Mouse (Mus musculus) bone marrow macrophage, adult 2 months (primary cell): ENCODE data around the gene C2cd5.

Experiments used
- CTCF ChIP-seq: IDR thresholded peaks from 2 replicates; pipeline ENCODE4 v1.5.1; 2012; ENCODE audit warnings: low read depth, mild to moderate bottlenecking, low read length, moderate library complexity
- POLR2A ChIP-seq: IDR thresholded peaks from 2 replicates; pipeline ENCODE4 v1.6.1; 2012; ENCODE audit warnings: mild to moderate bottlenecking, low read depth, low read length, borderline replicate concordance

DNA sequence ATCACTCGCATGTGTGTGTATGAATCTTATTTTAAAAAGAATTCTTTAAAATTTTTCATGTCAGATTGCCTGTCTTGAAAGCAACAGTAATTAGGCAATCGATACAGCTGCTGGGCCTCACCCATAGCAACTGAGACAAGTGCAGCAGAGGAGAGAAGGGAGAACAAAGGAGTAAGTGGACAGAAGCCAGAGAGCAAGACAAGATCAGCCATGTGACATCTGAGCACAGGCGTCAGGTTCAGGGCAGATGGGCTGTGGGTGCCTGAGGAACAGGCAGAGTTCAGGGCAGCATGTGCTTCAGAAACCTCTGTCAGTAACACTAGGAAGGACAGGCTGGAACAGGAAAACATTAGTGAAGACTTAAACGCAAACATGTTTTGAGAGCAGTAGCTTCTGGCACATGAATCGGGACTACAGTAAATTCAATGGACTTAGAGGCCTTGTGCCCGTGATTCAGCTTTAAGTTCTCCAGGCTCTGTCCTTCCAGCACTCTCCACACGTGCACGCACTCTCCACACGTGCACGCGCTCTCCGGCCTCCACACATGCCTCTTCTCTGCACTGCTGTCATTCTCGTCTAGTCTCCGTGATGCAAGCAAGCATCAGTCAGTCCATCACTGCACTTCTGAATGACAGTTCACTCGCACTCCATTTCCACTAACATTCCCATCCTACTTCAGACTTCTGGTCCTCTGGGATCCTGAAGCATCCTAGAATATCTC lies 52.2 kb downstream of the C2cd5 start:
- TF ChIP-seq CTCF (no peak), POLR2A (no peak)
